Mouse (Mus musculus): Measurements from ENCODE around the gene Bnipl. TPM values are rescaled to one million over a fixed set of nuclear protein-coding genes. Genes with fewer than 3 reads are reported as not detected.

Gene Bnipl
- polyA plus RNA-seq, 1 experiment from 2014 or later: 5.8 TPM

GRCm38 (mm10) chr3:95286510-95286909 is 35.5 kb upstream of the Bnipl start:
- H3K36me3 ChIP-seq: peaks cover 19% of the 10 kb centered on the region
- H3K27me3 ChIP-seq (replicated peaks): no peaks in the 10 kb centered on the region
- no peak overlapping the region for H3K27ac ChIP-seq
- no peaks in the 10 kb centered on the region for H3K9me3 ChIP-seq
- WGBS: 79% methylated on average over 7 of the region's 7 CpGs
- H3K9ac ChIP-seq: no peak overlapping the region
- H3K4me1 ChIP-seq: peaks cover 13% of the 10 kb centered on the region; the same call in 1 of the 2 replicates
- no peak for ATAC-seq (ENCODE audit: insufficient read depth, low FRiP score, low read depth)
- H3K4me3 ChIP-seq (replicated peaks): no peak overlapping the region
- no peak overlapping the region for H3K4me2 ChIP-seq

DNA sequence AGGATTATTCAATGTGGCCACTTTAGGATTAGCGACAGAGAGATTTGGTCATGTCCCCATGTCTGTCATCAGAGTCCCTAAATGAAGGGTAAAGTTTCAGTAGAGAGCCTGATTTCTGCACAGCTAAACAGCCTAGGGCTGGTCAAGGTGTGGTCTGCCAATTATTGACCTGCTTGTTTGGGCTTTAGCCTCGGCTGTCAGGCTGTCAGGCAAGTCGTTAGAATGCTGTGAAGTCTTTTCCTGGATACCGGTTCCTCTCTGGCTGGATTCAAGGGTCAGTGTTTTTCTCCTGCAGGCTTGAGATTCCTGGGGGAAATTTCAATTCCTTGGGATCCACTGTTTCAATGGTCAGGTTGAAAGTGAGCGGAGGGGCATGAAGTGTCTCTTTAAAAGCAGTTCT is 35.0 kb upstream of the Bnipl start:
- no peak overlapping the region for H3K4me2 ChIP-seq
- no peaks in the 10 kb centered on the region for H3K27me3 ChIP-seq (replicated peaks)
- peaks cover 16% of the 10 kb centered on the region for H3K36me3 ChIP-seq
- no peaks in the 10 kb centered on the region for H3K9me3 ChIP-seq
- H3K9ac ChIP-seq: no peak overlapping the region
- H3K4me3 ChIP-seq (replicated peaks): no peak overlapping the region
- WGBS: 64% methylated on average over 5 of the region's 5 CpGs
- 0 out of 2 replicates have a peak overlapping the region, but pooled peaks have one; percentile 45 for H3K27ac ChIP-seq
- no peak for ATAC-seq (ENCODE audit: insufficient read depth, low FRiP score, low read depth)
- H3K4me1 ChIP-seq: peaks cover 13% of the 10 kb centered on the region; the same call in 1 of the 2 replicates

- H3K4me2 ChIP-seq: no peak overlapping the region
- peaks cover 13% of the 10 kb centered on the region for H3K36me3 ChIP-seq
- no peaks in the 10 kb centered on the region for H3K27me3 ChIP-seq (replicated peaks)
- WGBS: 92% methylated on average over 5 of the region's 5 CpGs
- no peak for ATAC-seq (ENCODE audit: insufficient read depth, low FRiP score, low read depth)
- H3K9ac ChIP-seq: no peak overlapping the region
- H3K4me3 ChIP-seq (replicated peaks): no peak overlapping the region
- H3K4me1 ChIP-seq: peaks cover 15% of the 10 kb centered on the region
- H3K9me3 ChIP-seq: no peaks in the 10 kb centered on the region
- H3K27ac ChIP-seq: peak overlapping the region; percentile 45; the same call in 1 of the 2 replicates
Observed at GRCm38 (mm10) chr3:95285390-95285789, 34.4 kb upstream of the Bnipl start.

GRCm38 (mm10) chr3:95284501-95285281 is 33.7 kb upstream of the Bnipl start:
- Histone ChIP-seq H3K36me3 (peaks cover 13% of the 10 kb centered on the region), H3K27ac (peak overlapping the region; percentile 97; the same call in 1 of the 2 replicates), H3K4me3 (replicated peaks) (peak overlapping the region; percentile 72), H3K4me2 (peak overlapping the region; percentile 79), H3K9ac (no peak overlapping the region), H3K9me3 (no peaks in the 10 kb centered on the region), H3K4me1 (peaks cover 18% of the 10 kb centered on the region), H3K27me3 (replicated peaks) (no peaks in the 10 kb centered on the region)
- ATAC-seq (ENCODE audit: insufficient read depth, low FRiP score, low read depth): no peak
- 81% methylated on average over 12 of the region's 12 CpGs for WGBS

- H3K36me3 ChIP-seq: peaks cover 13% of the 10 kb centered on the region
- H3K27me3 ChIP-seq (replicated peaks): no peaks in the 10 kb centered on the region
- peak overlapping the region; percentile 72 for H3K4me3 ChIP-seq (replicated peaks)
- peak overlapping the region; percentile 84; the same call in 1 of the 2 replicates for H3K9ac ChIP-seq
- H3K27ac ChIP-seq: peak overlapping the region; percentile 97; the same call in 1 of the 2 replicates
- WGBS: 19% methylated on average over 1 of the region's 1 CpGs
- H3K4me1 ChIP-seq: peaks cover 18% of the 10 kb centered on the region
- no peak for ATAC-seq (ENCODE audit: insufficient read depth, low FRiP score, low read depth)
- no peaks in the 10 kb centered on the region for H3K9me3 ChIP-seq
- H3K4me2 ChIP-seq: peak overlapping the region; percentile 79
Observed at GRCm38 (mm10) chr3:95284062-95284461, 33.1 kb upstream of the Bnipl start.

- H3K27me3 ChIP-seq (replicated peaks): no peaks in the 10 kb centered on the region
- ATAC-seq (ENCODE audit: insufficient read depth, low FRiP score, low read depth): no peak
- H3K27ac ChIP-seq: peak overlapping the region; percentile 97
- H3K4me2 ChIP-seq: peak overlapping the region; percentile 79
- peaks cover 9% of the 10 kb centered on the region for H3K36me3 ChIP-seq
- 1% methylated on average over 7 of the region's 7 CpGs for WGBS
- H3K9me3 ChIP-seq: no peaks in the 10 kb centered on the region
- peak overlapping the region; percentile 84 for H3K9ac ChIP-seq
- peaks cover 18% of the 10 kb centered on the region for H3K4me1 ChIP-seq
- peak overlapping the region; percentile 72 for H3K4me3 ChIP-seq (replicated peaks)
Observed at GRCm38 (mm10) chr3:95283589-95283941, 32.6 kb upstream of the Bnipl start.

- H3K4me2 ChIP-seq: peak overlapping the region; percentile 79
- H3K27me3 ChIP-seq (replicated peaks): no peaks in the 10 kb centered on the region
- peak overlapping the region; percentile 84 for H3K9ac ChIP-seq
- H3K9me3 ChIP-seq: no peaks in the 10 kb centered on the region
- peak; percentile 54 for ATAC-seq (ENCODE audit: insufficient read depth, low FRiP score, low read depth)
- H3K4me1 ChIP-seq: peaks cover 18% of the 10 kb centered on the region
- peaks cover 4% of the 10 kb centered on the region; the same call in 1 of the 2 replicates for H3K36me3 ChIP-seq
- peak overlapping the region; percentile 97 for H3K27ac ChIP-seq
- under 1% methylated on average over 49 of the region's 51 CpGs for WGBS
- H3K4me3 ChIP-seq (replicated peaks): peak overlapping the region; percentile 72
Observed at GRCm38 (mm10) chr3:95282865-95283588, 32.0 kb upstream of the Bnipl start.

GRCm38 (mm10) chr3:95282381-95282864 is 31.4 kb upstream of the Bnipl start:
- under 1% methylated on average over 11 of the region's 11 CpGs for WGBS
- no peaks in the 10 kb centered on the region for H3K9me3 ChIP-seq
- peak overlapping the region; percentile 79 for H3K4me2 ChIP-seq
- no peak for ATAC-seq (ENCODE audit: insufficient read depth, low FRiP score, low read depth)
- H3K36me3 ChIP-seq: no peaks in the 10 kb centered on the region
- H3K4me1 ChIP-seq: peaks cover 18% of the 10 kb centered on the region
- H3K27ac ChIP-seq: peak overlapping the region; percentile 97
- no peaks in the 10 kb centered on the region for H3K27me3 ChIP-seq (replicated peaks)
- peak overlapping the region; percentile 72 for H3K4me3 ChIP-seq (replicated peaks)
- H3K9ac ChIP-seq: peak overlapping the region; percentile 84

GRCm38 (mm10) chr3:95281216-95282126 is 30.5 kb upstream of the Bnipl start, which contains the start of the genes Mindy1 and Prune1:
Mindy1 (plus strand) TSS chr3:95281345.
Prune1 (minus strand) TSS chr3:95282076.
- H3K36me3 ChIP-seq: no peaks in the 10 kb centered on the region
- H3K4me1 ChIP-seq: peaks cover 18% of the 10 kb centered on the region
- H3K4me2 ChIP-seq: peak within 1 kb of the TSS; percentile 79
- H3K27me3 ChIP-seq (replicated peaks): no peaks in the 10 kb centered on the region
- H3K9ac ChIP-seq: peak within 1 kb of the TSS; percentile 84
- ATAC-seq (ENCODE audit: insufficient read depth, low FRiP score, low read depth): peak; percentile 89
- peak within 1 kb of the TSS; percentile 97 for H3K27ac ChIP-seq
- H3K4me3 ChIP-seq (replicated peaks): peak within 1 kb of the TSS; percentile 72
- H3K9me3 ChIP-seq: no peaks in the 10 kb centered on the region
- WGBS: under 1% methylated on average over 53 of the region's 53 CpGs

DNA sequence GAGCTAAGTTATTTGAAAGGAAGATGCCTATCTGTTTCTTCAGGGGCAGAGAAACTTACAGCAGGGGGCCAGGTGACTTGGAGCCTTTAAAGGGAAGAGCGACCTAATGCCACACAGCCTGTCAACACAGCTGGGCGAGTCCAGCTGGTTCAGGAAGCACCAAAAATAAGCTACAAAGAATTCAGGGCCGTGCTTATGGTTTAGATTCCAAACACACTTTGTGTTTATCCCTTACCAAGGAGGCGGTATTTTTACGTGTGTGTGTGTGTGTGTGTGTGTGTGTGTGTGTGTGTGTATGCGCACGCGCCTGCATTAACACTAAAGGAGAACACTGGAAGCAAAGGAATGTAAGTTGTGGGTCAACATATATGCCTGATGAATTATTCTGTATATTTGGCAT is 29.8 kb upstream of the Bnipl start:
- no peak for ATAC-seq (ENCODE audit: insufficient read depth, low FRiP score, low read depth)
- Histone ChIP-seq H3K4me3 (replicated peaks) (peak overlapping the region; percentile 68), H3K36me3 (no peaks in the 10 kb centered on the region), H3K27me3 (replicated peaks) (no peaks in the 10 kb centered on the region), H3K9ac (peak overlapping the region; percentile 72; the same call in 1 of the 2 replicates), H3K27ac (peak overlapping the region; percentile 82), H3K9me3 (no peaks in the 10 kb centered on the region), H3K4me2 (peak overlapping the region; percentile 79), H3K4me1 (peaks cover 18% of the 10 kb centered on the region)
- 10% methylated on average over 8 of the region's 8 CpGs for WGBS

DNA sequence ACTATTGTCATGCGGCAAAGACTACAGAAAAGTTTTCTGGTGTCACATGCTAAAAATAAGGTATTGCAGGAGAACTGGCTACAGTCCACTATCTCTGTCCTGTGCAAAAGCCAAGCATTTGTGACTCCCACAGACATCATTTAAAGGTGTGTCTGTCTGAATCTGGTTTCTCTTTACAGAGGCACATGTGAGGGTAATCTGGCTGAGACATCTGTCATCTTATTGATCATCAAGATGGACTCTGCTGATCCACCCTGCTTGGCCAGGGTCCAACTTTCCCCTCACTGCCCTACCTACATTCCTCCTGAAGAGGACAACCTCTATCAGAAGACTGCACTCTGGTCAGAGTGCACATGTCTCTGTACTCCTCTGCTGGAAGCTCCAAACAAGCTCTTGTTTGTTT is 26.2 kb upstream of the Bnipl start:
- Histone ChIP-seq H3K4me2 (no peak overlapping the region), H3K27ac (no peak overlapping the region)
- WGBS: 83% methylated on average over 1 of the region's 1 CpGs

More for the DNA sequence above, 26.2 kb upstream of the Bnipl start:
- ATAC-seq (ENCODE audit: insufficient read depth, low FRiP score, low read depth): no peak
- Histone ChIP-seq H3K4me1 (peaks cover 5% of the 10 kb centered on the region; the same call in 1 of the 2 replicates), H3K9ac (no peak overlapping the region), H3K36me3 (no peaks in the 10 kb centered on the region), H3K9me3 (no peaks in the 10 kb centered on the region), H3K27me3 (replicated peaks) (no peaks in the 10 kb centered on the region), H3K4me3 (replicated peaks) (no peak overlapping the region)

All from stomach, embryonic 15.5 days (tissue).